8 mouse cellular contexts compared by ENCODE assay signal in the genomic region with DNA sequence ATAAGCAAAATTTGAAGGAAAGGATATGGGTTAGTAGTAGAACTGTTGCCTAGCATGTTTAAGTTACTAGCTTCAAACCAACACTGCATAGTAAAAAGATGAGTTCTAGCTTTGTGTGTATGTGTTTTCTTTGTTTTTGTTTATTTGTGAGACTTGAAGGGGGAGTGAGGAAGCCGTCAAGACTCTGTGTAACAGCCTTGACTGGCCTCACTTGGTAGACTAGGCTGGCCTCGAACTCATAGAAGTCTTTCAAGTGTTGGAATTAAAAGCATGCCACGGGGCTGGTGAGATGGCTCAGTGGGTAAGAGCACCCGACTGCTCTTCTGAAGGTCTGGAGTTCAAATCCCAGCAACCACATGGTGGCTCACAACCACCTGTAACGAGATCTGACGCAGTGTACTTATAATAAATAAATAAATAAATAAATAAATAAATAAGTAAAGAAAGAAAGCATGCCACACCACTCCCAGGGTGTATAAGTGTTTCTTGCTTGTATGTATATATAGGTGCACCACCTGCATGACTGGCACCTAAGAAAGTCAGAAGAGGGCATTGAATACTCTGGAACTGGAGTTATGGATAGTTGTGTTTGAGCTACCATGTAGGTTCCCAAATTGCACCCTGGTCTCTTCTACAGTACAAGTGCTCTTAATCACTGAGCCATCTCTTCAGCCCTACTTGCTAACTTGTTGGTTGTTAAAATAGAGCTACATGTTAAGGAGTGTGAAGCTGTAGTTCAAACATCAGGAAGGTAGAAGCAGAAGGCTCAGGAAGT. TPM values are rescaled to one million over a fixed set of nuclear protein-coding genes. Genes with fewer than 3 reads are reported as not detected.
A peak's percentile ranks its signal among the peaks of the same experiment; 100 is the strongest.
DNase-seq lines count a peak whose midpoint lies in the region; ATAC-seq lines count a peak whose summit lies in the region.

No protein-coding gene starts in this region.

- H3K27me3 ChIP-seq in intestine, embryonic 14.5 days (replicated peaks; ENCODE audit: control insufficient read depth, insufficient read depth, low read length), result no peaks in the 10 kb centered on the region
- H3K27me3 ChIP-seq in intestine, embryonic 16.5 days (replicated peaks; ENCODE audit: control insufficient read depth, insufficient read depth, low read length), result no peaks in the 10 kb centered on the region
- H3K27me3 ChIP-seq in forebrain, embryonic 16.5 days (replicated peaks; ENCODE audit: control insufficient read depth, insufficient read depth, low read length), result no peaks in the 10 kb centered on the region
- H3K27me3 ChIP-seq in midbrain, embryonic 13.5 days, result no peaks in the 10 kb centered on the region

- peak; percentile 55 for DNase-seq in intestine, embryonic 14.5 days (ENCODE audit: low spot score)
- DNase-seq in Muller cell, postnatal 12 days (ENCODE audit: inconsistent ontology term), result peak; percentile 47
- DNase-seq in left cerebral cortex, postnatal 4 days, result no peak
- no peak for DNase-seq in lung, postnatal 25 days (ENCODE audit: low spot score)
- no peak for DNase-seq in right cerebral cortex, adult 18-20 months

- peak overlapping the region; percentile 20; the same call in 1 of the 2 replicates for H3K27ac ChIP-seq in intestine, embryonic 14.5 days (ENCODE audit: low read depth)
- H3K27ac ChIP-seq in intestine, embryonic 16.5 days (ENCODE audit: low read length), result no peak overlapping the region
- peak overlapping the region; percentile 86 for H3K27ac ChIP-seq in forebrain, embryonic 16.5 days (ENCODE audit: low read length)
- peak overlapping the region; percentile 85 for H3K27ac ChIP-seq in midbrain, embryonic 13.5 days

- ATAC-seq in intestine, embryonic 14.5 days (replicated peaks; ENCODE audit: low FRiP score, low TSS enrichment, low read depth), result no peak
- ATAC-seq in intestine, embryonic 16.5 days, result no peak
- ATAC-seq in forebrain, embryonic 16.5 days, result no peak
- ATAC-seq in midbrain, embryonic 13.5 days, result no peak

- no peaks in the 10 kb centered on the region for H3K9me3 ChIP-seq in intestine, embryonic 14.5 days (ENCODE audit: control insufficient read depth, low read length)
- no peaks in the 10 kb centered on the region for H3K9me3 ChIP-seq in intestine, embryonic 16.5 days (ENCODE audit: control insufficient read depth, low read length)
- no peaks in the 10 kb centered on the region for H3K9me3 ChIP-seq in forebrain, embryonic 16.5 days (ENCODE audit: control insufficient read depth, low read length)
- no peaks in the 10 kb centered on the region for H3K9me3 ChIP-seq in midbrain, embryonic 13.5 days

- 0 out of 2 replicates have a peak, but pooled peaks cover 3% of the 10 kb centered on the region for H3K4me1 ChIP-seq in intestine, embryonic 14.5 days (replicated peaks; ENCODE audit: control insufficient read depth, insufficient read depth, low read length)
- H3K4me1 ChIP-seq in intestine, embryonic 16.5 days (ENCODE audit: control insufficient read depth, insufficient read depth, low read length), result peaks cover 3% of the 10 kb centered on the region; the same call in 1 of the 2 replicates
- H3K4me1 ChIP-seq in forebrain, embryonic 16.5 days (replicated peaks; ENCODE audit: control insufficient read depth, insufficient read depth, low read length), result peaks cover 12% of the 10 kb centered on the region
- H3K4me1 ChIP-seq in midbrain, embryonic 13.5 days (replicated peaks), result peaks cover 11% of the 10 kb centered on the region

- no peaks in the 10 kb centered on the region for H3K36me3 ChIP-seq in intestine, embryonic 14.5 days (ENCODE audit: control insufficient read depth, insufficient read depth, low read length)
- H3K36me3 ChIP-seq in intestine, embryonic 16.5 days (ENCODE audit: control insufficient read depth, insufficient read depth, low read length), result no peaks in the 10 kb centered on the region
- no peaks in the 10 kb centered on the region for H3K36me3 ChIP-seq in forebrain, embryonic 16.5 days (ENCODE audit: control insufficient read depth, insufficient read depth)
- H3K36me3 ChIP-seq in midbrain, embryonic 13.5 days, result no peaks in the 10 kb centered on the region

- WGBS in intestine, embryonic 14.5 days, result 43% methylated on average over 6 of the region's 6 CpGs
- 39% methylated on average over 6 of the region's 6 CpGs for WGBS in intestine, embryonic 16.5 days
- WGBS in forebrain, embryonic 16.5 days, result 43% methylated on average over 6 of the region's 6 CpGs
- 51% methylated on average over 6 of the region's 6 CpGs for WGBS in midbrain, embryonic 13.5 days

- no peak overlapping the region for H3K4me3 ChIP-seq in intestine, embryonic 14.5 days (ENCODE audit: low read depth, low read length)
- H3K4me3 ChIP-seq in intestine, embryonic 16.5 days (ENCODE audit: low read length), result no peak overlapping the region
- H3K4me3 ChIP-seq in forebrain, embryonic 16.5 days (replicated peaks; ENCODE audit: low read length), result no peak overlapping the region
- no peak overlapping the region for H3K4me3 ChIP-seq in midbrain, embryonic 13.5 days (replicated peaks)

- intact Hi-C loops in left cerebral cortex, postnatal 4 days (cut with DNase I), result no loop called here

- no peak overlapping the region for H3K9ac ChIP-seq in intestine, embryonic 14.5 days (ENCODE audit: low read length)
- H3K9ac ChIP-seq in intestine, embryonic 16.5 days (ENCODE audit: low read depth, low read length), result no peak overlapping the region
- H3K9ac ChIP-seq in forebrain, embryonic 16.5 days (replicated peaks; ENCODE audit: low read depth, low read length), result 0 out of 2 replicates have a peak overlapping the region, but pooled peaks have one; percentile 25
- no peak overlapping the region for H3K9ac ChIP-seq in midbrain, embryonic 13.5 days (replicated peaks)

- H3K4me2 ChIP-seq in intestine, embryonic 14.5 days (ENCODE audit: low read length), result no peak overlapping the region
- H3K4me2 ChIP-seq in intestine, embryonic 16.5 days (ENCODE audit: low read depth, low read length), result no peak overlapping the region
- H3K4me2 ChIP-seq in forebrain, embryonic 16.5 days (ENCODE audit: low read length), result no peak overlapping the region
- H3K4me2 ChIP-seq in midbrain, embryonic 13.5 days (replicated peaks), result no peak overlapping the region

RNA-seq across cellular contexts. Expression of gene Tex14, which starts 18.9 kb away (rescaled TPM):
- 0.65 and 1.4 TPM in 2 replicates for polyA plus RNA-seq in intestine, embryonic 14.5 days (2014; fragmentation: Nextera tagmentation; extraction: Ambion mirVana)
- polyA plus RNA-seq in intestine, embryonic 16.5 days (2015; fragmentation: Nextera tagmentation; extraction: Ambion mirVana), result 0.53 and 0.70 TPM in 2 replicates
- 0.63 TPM in 1 of 2 replicates, not detected in the other for polyA plus RNA-seq in forebrain, embryonic 16.5 days (2015; fragmentation: Nextera tagmentation; extraction: Ambion mirVana)
- polyA plus RNA-seq in midbrain, embryonic 13.5 days (2015; fragmentation: Nextera tagmentation; extraction: Ambion mirVana), result 0.19 and 0.38 TPM in 2 replicates
- total RNA-seq in left cerebral cortex, postnatal 4 days (2021), result under 1 TPM; 0.34 to 0.44 TPM

RNA-seq across cellular contexts. Expression of gene Rad51c, which starts 19.0 kb away (rescaled TPM):
- polyA plus RNA-seq in intestine, embryonic 14.5 days (2014; fragmentation: Nextera tagmentation; extraction: Ambion mirVana), result 6.8 and 8.1 TPM in 2 replicates
- polyA plus RNA-seq in intestine, embryonic 16.5 days (2015; fragmentation: Nextera tagmentation; extraction: Ambion mirVana), result 4.7 and 5.3 TPM in 2 replicates
- polyA plus RNA-seq in forebrain, embryonic 16.5 days (2015; fragmentation: Nextera tagmentation; extraction: Ambion mirVana), result 7.4 and 7.7 TPM in 2 replicates
- 5.9 and 6.3 TPM in 2 replicates for polyA plus RNA-seq in midbrain, embryonic 13.5 days (2015; fragmentation: Nextera tagmentation; extraction: Ambion mirVana)
- 1 to 10 TPM; 4.0 to 4.8 TPM for total RNA-seq in left cerebral cortex, postnatal 4 days (2021)

Comparison
In these comparisons a context has a peak if more than half of its experiments do, and no peak if none do; other contexts are left out.
1. DNase-seq: peak in intestine, embryonic 14.5 days (single experiment) and Muller cell, postnatal 12 days (single experiment); none in left cerebral cortex, postnatal 4 days (single experiment), lung, postnatal 25 days (single experiment) and right cerebral cortex, adult 18-20 months (single experiment).